Mouse (Mus musculus) fibroblast of lung, adult 2 months (primary cell): ENCODE measurements around the gene Anks1.

Experiments
- DNase-seq: peaks from one replicate; pipeline ENCODE4 v3.0.0-alpha.2; 2011; ENCODE audit warnings: low read depth

Anks1 gene

DNA sequence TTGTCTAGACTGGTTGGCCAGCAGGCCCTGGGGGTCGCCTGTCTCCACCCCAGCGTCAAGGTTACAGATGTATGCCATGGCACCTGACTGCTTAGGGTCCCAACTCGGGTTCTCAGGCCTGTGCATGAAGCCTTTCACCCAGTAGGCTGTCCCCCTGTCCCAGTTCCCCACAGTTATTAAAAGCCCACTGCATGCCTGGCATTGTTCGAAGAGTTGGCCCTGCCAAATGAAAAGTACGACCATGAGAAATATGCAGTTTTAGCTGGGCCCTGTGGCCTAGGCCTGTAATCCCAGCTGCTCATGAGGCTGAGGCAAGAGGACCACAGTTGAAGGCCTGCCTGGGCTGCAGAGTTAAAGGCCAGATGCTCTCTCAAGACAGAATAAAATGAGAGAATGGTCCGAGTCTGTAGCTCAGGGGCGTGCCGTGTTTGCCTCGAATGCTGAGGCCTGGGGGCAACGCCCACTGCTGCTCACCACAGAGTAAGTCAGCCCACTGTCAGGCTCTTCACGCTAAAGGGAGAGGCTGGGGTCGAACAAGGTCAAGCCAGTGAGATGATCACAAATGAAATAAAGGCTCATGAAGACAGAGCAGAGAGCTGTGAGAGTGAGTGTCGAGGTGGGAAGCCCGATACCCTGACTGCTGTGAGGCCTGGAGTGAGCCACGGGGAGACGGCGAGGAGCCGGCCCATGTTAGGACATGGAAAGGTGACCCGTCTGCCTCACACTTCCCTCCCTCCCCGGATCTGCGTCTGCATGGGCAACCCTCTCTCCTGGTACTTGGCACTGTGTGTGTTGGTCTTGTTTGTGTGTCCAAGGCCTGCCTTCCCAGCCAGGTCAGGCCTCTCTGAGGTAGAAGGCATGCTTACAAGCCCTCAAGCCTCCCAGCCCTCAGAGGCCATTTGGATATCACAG, 110.9 kb downstream of the Anks1 start:
- no peak for DNase-seq

DNA sequence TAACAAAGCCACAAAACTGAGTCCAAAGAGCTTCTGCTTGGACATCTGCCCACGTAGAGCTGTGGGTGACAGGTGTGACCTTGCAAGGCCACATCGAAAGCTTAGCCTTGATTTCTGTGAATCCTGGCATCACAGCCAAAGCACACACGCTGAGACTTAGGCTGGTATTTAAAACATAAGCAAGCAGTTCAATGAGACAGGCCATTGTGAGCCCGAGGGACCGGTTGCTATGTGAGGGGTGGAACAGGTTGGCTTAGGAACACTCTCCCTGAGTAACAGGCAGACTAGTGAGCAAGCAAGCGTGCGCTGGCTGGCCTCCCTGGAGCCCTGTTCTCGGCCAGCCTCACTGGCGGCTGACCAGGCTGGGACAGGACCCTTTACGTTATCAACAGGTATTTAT, 112.8 kb downstream of the Anks1 start:
- no peak for DNase-seq

DNA sequence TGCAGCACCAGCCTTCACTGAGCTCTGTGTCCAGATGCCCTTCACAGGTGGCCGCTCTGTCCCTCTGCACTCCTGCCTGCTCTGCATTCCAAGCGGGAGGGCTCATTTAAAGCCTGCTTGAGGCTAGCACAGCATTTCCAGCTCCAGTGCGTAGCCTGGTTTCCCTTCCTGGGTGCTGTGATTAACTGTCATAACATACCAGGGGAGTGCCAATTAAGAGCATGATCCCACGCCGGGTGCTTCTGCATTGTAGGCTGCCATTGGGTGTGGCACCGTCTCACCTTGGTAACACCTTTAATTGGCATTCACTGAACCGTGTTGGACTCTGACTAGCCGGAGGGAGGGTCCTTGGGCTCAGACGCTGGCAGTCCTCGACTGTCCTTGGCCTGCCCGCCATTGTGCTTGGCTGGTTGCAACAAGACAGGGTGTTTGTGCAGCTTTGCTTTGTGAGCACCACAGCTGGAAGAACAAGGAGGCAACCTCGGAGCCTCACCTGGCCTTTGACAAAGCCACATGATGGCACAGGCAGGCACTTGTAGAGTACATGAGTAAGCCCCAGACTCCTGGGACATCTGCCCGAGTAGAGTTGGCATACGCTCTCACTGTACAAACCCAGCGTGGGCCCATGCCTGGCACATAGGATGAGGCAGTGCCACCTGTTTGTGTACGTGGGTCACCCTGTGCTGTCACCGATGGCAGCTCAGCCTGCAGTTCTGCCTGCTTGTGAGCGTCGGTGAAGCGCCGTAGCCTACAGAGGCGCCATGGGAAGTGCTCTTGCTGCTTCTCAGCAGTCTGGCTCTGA, 113.9 kb downstream of the Anks1 start:
- no peak for DNase-seq

DNA sequence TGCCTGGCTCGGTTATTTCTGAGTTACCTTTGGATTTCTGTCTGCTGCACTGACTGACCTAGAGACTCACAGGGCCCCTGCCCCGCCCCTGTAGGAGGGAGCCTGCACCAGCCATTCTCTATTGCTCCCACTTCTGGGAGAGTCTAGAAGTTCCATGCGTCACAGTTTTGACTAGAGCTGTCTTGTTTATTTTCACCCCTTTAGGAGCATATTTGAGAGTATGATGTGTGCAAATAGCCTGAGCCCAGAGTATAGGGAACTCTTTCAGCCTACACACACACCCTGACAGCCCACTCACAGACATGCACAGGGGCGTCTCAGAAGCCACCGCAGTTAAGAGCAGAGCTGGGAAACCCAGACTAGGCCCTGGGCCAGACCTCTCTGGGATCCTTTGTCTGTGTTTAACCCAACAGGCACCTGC, 116.4 kb downstream of the Anks1 start:
- peak; percentile 81 for DNase-seq

DNA sequence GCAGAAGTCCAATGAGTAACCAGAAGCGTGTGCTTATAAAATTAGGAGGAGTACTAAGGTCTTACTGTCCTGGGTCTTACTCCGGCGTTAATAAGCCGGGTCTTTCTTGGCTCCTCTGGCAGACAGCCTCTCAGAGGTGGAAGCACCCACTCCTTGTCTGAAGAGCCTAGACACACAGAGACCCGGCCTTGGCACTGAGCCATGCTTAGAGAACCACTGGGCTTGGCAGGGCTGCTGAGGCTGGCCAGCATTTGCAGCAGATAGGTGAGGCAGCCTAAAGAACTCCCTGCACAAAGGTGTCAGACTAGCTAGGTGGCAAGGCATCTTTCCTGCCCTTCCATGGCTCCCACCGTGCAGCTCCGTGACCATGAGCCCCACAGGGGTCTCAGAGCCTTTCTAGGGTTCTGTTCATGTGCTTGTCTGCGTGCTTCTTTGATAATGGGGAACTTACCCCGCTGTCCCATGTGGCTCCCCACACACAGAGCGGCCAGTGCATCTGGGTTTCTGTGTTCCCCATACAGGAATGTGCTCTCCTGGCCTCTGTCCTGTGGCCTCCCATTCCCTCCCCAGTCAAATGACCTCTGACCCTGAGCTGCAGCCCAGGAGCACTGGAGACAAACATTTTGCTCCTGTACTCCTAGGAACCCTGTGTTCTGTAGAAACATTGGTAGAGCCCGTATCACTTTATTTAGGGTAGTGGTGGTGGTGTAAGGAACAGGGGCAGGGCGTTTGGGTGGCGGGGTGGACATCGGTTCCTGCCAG, 117.2 kb downstream of the Anks1 start:
- DNase-seq = no peak

DNA sequence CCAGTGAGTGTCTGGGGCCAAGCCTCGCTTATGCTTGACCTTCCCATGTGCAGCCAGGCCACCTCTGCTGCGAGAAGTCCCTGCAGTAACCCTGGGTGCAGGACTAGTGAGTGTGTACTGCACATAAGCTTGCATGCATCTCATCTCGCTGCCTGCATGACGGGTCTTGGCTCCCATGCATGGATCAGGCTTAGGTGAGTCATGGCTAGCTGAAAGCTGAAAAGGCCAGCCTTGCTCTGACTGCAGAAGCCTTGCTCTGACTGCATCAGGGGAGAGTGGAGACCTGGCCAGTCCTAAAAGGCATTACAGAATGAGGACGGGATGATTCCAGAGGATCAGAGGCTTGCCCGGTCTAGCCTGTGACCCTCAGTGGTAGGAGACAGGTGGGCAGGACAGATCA, 118.1 kb downstream of the Anks1 start:
- DNase-seq = no peak

DNA sequence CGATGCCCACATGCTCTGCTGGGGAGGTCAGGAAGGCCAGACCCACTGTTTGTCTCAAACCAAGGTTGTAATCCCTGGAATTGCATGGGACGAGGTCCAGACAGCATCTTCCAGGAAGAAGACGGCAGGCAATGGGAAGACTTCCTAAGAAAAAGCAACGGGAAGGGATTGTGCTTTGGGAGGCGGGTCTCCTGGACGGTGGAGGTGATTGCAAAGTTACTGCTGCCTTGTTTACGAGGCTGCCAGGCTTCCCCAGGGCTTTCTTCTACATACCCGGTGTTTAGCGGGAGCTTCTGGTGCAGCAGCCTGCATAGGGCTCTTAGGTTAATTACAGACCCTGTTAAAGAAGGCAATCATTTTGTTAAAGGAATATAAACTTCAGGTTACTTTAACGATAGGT, 119.1 kb downstream of the Anks1 start:
- no peak for DNase-seq

DNA sequence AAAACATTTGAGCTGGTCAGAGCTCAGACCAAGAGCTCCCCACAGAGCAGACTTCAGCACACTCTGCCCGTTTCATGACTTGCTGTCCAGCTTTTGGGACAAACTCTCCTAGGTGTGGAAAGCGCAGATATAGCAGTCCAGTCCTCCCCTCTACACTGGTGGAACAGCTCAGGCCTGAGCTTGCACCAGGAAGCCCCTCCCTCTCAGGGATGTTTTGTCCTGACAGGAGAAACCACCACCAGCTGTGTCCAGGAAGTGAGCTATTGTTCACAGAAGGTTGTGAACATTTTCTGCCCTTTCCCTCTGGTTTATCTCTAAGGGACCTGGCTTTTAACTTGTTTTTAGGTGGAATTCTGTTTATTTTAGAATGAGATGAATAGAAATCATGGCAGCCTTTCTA, 120.2 kb downstream of the Anks1 start:
- DNase-seq = no peak

DNA sequence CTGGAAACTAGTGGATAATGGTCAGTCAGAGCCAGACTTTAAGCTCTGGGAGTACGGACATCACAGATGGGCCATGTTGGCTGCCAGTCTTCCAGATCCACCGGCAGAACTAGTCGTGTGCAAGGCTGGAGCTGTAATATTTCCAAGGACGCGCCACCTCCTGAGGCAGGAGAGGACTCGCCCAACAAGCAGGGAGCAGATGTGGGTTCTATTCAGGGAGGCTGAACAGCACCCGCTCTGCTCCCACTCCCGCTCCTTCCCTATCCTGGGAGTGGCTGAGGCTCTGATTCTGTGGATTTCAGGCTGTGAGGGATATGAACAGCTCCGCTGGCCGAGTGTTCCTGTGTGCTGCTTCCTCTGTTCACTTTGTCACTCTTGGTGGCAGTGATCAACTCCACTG, 121.3 kb downstream of the Anks1 start:
- no peak for DNase-seq

DNA sequence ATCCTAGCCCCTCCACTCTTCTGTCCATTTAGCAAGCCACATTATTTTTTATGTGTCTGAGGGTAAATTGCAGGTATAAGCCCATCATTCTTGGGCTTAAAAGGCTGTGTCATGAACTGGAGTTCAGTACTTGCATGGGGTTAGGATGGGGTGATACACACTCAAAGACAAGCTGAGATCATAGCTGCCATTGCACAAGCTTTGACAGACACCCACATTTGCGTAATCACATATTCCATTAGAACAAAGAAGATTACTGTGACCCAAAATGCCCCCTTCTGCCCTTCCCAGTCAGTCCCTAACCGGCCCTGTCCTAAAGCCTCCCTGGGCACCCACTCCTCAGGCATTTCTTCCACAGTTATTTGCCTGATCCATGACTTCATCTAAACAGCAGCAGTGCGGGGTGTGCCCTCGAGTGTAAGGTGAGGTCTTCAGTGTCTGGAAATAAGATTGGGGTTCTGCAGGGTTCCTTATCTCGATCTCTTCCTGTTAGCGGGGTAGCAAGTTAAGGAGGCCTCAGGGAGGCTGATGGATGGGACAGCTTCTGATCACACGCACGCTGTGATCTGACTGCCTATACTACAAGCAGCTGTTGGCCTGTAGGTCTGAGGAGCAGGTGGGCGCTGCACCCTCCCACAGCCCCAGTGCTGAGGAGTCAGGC, 122.3 kb downstream of the Anks1 start:
- DNase-seq = no peak

DNA sequence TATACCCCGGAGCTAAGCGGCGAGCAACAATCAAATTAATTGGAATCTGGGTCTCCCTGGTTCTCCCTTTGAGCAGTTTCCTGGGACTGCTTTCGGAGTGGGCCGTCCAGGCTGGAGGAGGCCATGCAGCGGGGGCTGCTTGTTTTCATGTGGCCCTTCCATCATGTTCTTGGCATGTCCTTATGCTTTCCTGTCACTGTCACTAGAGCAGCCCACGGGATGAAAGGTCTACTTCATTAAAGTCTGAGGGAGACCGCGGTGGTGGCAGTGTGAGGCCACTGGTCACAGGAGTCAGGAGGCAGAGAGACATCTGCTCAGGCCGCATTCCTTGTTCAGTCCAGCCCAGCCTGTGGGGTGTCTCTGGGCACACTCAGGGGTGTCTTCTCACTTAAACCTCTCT, 123.1 kb downstream of the Anks1 start:
- DNase-seq = no peak

DNA sequence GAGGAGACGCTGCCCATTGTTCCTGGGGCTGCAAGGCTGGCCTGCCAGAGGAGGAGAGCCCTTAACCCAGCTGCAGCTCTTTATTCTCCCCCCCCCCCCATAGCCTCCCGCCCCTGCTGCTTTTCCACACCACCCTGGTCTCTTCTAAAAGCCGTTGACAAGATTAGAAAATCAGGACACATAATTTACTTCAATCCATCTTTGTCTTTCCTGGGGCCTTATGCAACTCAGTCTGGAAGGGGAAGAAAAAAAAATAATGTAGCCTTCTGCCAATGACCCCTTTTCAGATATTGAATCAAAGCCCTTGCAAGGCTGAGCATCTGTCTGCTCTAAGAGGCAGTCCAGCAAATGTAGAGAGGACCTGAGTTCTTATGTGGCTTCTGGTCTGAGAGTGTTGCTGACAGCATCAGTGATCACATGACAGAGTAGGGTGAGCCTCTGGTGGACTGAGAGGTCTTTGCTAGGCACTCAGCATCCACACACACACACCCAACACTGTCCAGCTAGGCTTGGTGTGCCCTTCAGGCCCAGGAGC, 124.0 kb downstream of the Anks1 start:
- DNase-seq = no peak

DNA sequence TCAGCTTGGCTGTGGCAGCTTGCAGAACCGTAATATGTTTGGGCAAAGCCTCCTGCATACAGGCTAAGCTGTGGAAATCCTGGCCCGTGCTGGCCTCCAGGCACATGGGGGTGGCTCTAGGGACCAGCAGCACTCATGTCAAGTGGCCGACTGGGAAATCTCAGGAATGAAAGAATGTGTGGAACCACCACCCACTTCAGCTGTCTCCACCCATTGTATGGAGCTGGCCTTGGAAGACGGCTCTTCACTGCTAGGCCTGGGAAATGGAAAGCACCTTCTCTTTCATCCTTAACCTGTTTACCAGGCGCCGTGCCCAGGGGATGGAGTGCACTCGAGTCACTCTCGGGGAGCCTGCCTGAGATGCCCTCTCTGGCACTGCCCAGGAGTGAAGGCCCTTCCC, 125.9 kb downstream of the Anks1 start:
- DNase-seq = no peak

DNA sequence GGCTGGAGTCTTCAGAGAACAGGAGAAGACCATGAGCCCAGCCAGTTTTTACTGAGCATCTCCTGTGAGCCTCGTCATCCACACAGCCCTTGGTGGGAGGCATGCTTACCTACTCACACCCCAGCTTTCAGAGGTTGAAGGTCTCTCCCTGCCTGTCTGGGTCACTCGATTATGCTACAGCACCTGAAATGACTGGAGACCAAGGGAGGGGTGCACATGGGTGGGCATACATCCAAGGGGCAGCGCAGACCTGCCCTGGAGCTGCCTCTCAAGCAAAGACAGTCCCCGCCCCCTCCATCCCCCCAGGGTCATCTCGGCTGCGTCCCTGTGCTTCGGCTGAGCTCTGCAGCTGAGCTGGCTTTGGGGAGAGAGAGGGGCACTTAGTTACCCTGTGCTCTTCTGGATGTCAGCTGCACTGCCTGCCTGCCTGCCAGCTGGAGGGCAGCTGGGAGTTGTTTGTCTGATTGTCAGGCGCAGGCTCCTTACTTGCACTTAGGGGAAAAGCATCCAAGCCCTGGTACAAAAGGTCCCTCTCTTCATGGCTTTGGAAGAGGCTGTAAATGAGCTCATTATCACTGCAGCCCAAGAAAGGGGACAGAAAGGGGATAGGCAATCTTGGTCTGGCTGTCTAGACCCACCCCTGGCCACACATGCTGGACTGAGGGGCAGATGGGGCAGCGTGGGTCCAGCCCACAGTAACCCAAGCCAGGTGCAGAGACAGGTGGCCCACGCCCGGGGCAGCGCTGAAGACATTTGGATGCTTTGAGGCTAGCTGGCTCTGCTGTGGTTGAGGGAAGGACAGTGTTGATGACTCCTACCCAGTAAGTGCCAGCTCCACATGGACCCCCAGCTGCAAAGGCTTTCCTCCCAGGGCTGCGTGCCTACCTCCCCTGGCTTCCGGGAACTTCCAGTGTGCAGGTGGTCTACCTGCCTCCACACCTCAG, 128.0 kb downstream of the Anks1 start:
- DNase-seq = no peak

DNA sequence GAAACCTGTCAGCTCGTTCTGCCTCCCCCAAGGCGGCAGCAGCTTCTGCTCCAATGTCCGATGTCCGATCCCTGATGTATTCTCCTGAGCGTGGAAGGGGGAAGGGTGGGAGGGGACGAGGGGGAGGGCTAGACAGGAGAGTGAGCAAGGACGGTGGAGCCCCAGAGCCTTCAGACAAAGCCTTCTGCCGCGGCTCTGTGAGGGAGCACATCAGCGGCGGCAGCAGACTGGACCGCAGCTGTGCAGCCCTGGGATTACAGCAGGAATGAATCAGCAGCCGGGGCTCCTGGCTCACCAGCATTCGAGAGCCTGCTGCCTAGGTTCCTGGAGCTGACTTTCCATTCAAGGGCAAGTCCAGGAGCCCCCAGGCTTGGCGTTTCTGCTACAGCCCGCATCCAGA, 131.5 kb downstream of the Anks1 start:
- no peak for DNase-seq

DNA sequence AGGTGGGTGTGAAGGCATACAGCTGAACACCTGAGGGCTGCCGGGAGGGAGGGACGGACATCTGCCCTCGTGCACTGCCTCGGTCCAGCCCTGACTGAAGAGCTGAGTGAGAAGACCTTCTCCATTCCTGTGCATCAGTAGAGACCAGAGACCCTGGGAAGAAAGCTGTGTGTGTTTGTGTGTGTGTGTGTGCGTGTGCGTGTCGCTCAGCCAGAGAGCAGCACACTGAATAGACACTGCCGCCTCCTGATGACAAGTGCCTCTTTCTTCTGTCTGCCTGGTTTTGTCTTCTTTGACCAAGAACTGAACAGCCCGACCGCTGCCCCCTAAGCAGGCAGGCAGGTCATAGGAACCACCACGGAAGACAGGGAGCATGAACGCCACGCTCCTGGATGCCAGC, 132.2 kb downstream of the Anks1 start:
- no peak for DNase-seq

DNA sequence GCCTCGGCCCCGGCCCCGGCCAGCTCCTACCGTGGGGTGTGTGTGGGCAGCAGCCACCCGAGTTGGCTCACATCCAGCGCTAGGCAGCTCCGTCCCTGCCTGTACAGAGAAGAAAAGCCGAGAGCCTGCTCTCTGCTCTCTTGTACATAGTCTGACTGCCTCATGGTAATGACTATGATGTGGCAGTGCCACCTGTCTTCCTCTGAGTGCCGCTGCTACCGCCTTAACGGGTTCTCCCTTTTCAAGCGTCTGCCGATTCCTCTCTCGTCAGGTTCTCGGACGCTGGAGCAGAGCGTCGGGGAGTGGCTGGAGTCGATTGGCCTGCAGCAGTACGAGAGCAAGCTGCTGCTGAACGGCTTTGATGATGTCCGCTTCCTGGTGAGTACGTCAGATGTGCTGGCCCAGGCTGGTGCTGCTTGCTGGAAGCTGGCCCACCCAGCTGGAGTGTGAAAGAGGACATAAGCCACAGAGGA, 133.2 kb downstream of the Anks1 start:
- no peak for DNase-seq

DNA sequence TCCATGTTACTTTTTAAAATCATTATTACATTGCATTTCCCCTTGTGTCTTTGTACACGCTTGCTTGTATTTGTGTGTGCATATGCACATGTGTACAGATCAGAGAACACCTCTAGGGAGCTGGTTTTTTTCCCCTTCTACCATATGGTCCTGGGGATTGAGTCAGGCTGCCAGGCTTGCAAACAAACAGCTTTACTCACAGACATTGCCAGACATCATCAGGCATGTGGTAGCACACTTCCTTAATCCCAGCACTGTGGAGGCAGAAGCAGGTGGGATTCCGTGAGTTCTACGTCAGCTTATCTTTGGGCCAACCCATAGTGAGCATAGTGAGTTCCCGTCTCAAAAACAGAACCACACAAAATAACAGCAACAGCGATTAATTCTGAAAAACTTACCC, 137.9 kb downstream of the Anks1 start:
- DNase-seq = no peak

DNA sequence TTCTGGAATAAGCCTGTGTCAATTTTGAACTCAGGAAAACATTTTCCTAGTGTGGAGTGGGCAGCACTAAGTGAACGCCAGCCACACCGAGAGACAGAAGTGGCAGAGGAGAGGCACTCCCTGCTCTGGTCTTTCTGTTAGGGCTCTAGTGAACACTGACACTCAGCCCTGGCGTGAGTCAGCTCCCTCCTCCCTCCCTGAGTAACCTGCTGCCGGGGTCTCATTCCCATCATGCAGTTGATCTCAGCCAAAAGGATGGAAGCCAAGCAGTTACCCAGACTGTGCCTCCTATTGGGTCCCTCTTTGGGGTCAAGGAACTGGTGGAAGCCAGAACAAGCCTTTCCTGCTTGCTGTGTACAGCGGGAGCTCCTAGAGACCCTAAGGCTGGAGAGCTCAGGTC, 138.4 kb downstream of the Anks1 start:
- DNase-seq = no peak

DNA sequence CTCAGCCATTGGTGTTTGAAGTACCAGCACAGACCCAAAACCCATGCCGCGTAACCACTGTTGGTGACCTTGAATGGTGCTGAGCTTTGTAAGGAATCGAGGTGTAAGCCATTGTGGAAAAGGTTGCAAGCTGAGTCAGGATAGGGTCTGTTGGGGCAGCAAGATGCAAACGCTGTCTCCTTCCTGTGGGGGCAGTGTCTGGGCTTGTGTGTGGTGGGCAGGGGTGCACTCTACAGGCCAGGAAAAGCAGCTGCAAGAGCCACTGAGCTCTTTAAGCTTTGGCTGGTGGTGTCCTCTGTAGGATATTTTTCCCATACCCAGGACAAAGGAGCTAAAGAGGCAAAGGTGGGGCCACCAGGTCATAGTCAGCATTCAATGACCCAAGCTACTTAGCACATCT, 139.3 kb downstream of the Anks1 start:
- peak; percentile 43 for DNase-seq
